Mouse (Mus musculus): ENCODE measurements around the gene Rpl22l1. TPM values are rescaled to one million over a fixed set of nuclear protein-coding genes. Genes with fewer than 3 reads are reported as not detected.

Rpl22l1 gene
- polyA plus RNA-seq, 1 experiment from 2014 or later, result 326 TPM

DNA sequence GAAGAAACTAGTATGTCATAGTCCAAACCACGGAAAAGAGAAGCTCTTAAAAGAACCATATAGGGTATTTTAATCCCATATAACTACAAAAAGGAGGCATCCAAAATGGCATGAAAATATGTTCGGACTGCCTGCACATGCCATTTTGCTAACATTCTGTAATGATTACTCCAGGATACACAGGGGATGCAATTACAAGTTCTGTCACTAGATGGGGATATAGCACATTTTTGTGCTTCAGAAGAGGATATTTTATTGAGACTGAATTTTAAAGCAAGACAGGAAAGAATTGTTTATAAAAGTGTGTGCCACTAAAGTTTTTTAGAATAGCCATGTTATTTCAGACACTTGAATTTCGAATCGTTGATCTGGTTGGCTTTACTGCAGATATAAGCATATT, 9.1 kb downstream of the Rpl22l1 start:
- no peaks in the 10 kb centered on the region for H3K36me3 ChIP-seq (ENCODE audit: control insufficient read depth, insufficient read depth, low read length)
- no peaks in the 10 kb centered on the region for H3K27me3 ChIP-seq (ENCODE audit: control insufficient read depth, insufficient read depth, low read length)
- H3K4me3 ChIP-seq (ENCODE audit: low read depth, low read length), result no peak overlapping the region
- 10% methylated on average over 4 of the region's 4 CpGs for WGBS (ENCODE audit: insufficient replicate concordance)
- no peak for ATAC-seq (replicated peaks; ENCODE audit: insufficient number of reproducible peaks, low FRiP score, low TSS enrichment)
- H3K9me3 ChIP-seq (replicated peaks; ENCODE audit: control insufficient read depth, low read length), result no peaks in the 10 kb centered on the region
- no peak overlapping the region for H3K4me2 ChIP-seq
- H3K9ac ChIP-seq (ENCODE audit: low read depth, low read length), result no peak overlapping the region
- no peaks in the 10 kb centered on the region for H3K4me1 ChIP-seq (ENCODE audit: control insufficient read depth, insufficient read depth, low read length)
- H3K27ac ChIP-seq (ENCODE audit: low read depth, low read length), result no peak overlapping the region

DNA sequence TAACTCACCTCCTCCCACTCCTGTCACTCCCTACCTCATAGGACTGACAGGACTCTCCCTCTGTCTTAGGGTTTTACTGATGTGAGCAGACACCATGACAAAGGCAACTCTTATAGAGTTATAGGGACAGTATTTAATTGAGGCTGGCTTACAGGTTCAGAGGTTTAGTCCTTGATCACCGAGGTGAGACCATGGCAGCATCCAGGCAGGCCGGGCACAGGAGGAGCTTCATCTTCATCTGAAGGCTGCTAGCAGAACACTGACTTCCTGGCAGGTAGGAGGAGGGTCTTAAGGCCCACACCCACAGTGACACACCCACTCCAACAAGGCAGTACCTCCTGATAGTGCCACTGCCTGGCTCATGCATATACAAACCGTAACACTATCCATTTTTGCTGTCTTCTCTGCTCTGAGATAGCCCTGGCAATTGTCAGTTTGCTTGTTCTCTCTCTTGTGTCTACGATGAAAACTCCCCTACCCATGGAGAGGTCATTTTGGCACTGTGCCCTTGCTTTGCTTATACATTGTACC, 10.8 kb downstream of the Rpl22l1 start:
- WGBS (ENCODE audit: insufficient replicate concordance), result 85% methylated on average over 4 of the region's 4 CpGs

DNA sequence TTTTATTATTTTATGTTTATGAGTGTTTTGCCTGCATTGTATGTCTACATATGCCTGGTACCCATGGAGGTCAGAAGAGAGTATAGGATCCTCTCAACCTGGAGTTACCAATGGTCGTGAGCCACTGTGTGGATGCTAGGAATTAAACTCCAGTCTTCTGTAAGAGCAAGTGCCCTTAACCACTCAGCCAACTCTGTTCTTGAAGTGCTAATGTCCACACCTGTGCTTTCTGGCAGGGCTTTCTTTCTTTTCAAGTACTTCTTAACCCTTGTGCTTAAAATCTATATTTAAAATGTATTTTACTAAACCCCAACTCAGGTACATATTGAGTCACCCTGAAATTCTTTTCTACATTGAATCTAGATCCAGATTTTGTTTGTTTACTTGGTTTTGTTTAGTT, 21.0 kb downstream of the Rpl22l1 start:
- no peak overlapping the region for H3K4me2 ChIP-seq
- WGBS (ENCODE audit: insufficient replicate concordance), result 86% methylated on average over 1 of the region's 1 CpGs
- H3K4me3 ChIP-seq (ENCODE audit: low read depth, low read length), result no peak overlapping the region
- H3K27me3 ChIP-seq (ENCODE audit: control insufficient read depth, insufficient read depth, low read length), result no peaks in the 10 kb centered on the region
- no peak overlapping the region for H3K9ac ChIP-seq (ENCODE audit: low read depth, low read length)
- no peaks in the 10 kb centered on the region for H3K4me1 ChIP-seq (ENCODE audit: control insufficient read depth, insufficient read depth, low read length)
- no peaks in the 10 kb centered on the region for H3K9me3 ChIP-seq (replicated peaks; ENCODE audit: control insufficient read depth, low read length)
- ATAC-seq (replicated peaks; ENCODE audit: insufficient number of reproducible peaks, low FRiP score, low TSS enrichment), result no peak
- no peak overlapping the region for H3K27ac ChIP-seq (ENCODE audit: low read depth, low read length)
- H3K36me3 ChIP-seq (ENCODE audit: control insufficient read depth, insufficient read depth, low read length), result no peaks in the 10 kb centered on the region

More for the DNA sequence above, 10.8 kb downstream of the Rpl22l1 start:
- Histone ChIP-seq H3K36me3 (ENCODE audit: control insufficient read depth, insufficient read depth, low read length) (no peaks in the 10 kb centered on the region), H3K9ac (ENCODE audit: low read depth, low read length) (no peak overlapping the region), H3K27ac (ENCODE audit: low read depth, low read length) (no peak overlapping the region), H3K4me1 (ENCODE audit: control insufficient read depth, insufficient read depth, low read length) (no peaks in the 10 kb centered on the region), H3K27me3 (ENCODE audit: control insufficient read depth, insufficient read depth, low read length) (no peaks in the 10 kb centered on the region), H3K9me3 (replicated peaks; ENCODE audit: control insufficient read depth, low read length) (no peaks in the 10 kb centered on the region), H3K4me2 (no peak overlapping the region), H3K4me3 (ENCODE audit: low read depth, low read length) (no peak overlapping the region)
- no peak; the same call in 1 of the 2 replicates for ATAC-seq (replicated peaks; ENCODE audit: insufficient number of reproducible peaks, low FRiP score, low TSS enrichment)

DNA sequence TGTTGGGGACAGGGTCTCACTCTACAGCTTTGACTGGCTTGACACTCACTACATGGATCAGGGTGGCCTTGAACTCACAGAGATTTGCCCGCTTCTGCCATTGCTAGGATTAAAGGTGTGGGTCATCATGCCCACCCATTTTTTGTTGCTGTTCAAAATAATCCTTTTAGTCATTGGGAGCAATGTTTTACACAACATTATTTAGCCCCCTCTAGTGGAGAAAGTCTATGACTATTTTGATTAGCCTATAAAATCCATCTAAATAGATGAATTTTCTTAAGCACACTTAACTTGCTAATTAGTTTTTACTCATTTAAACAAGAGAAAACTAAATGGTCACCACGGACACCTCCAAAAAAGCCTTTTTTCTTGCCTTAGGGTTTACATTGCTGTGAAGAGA, 22.4 kb downstream of the Rpl22l1 start:
- H3K27me3 ChIP-seq (ENCODE audit: control insufficient read depth, insufficient read depth, low read length), result no peaks in the 10 kb centered on the region
- H3K4me2 ChIP-seq, result no peak overlapping the region
- no peak overlapping the region for H3K9ac ChIP-seq (ENCODE audit: low read depth, low read length)
- no peaks in the 10 kb centered on the region for H3K9me3 ChIP-seq (replicated peaks; ENCODE audit: control insufficient read depth, low read length)
- no peak for ATAC-seq (replicated peaks; ENCODE audit: insufficient number of reproducible peaks, low FRiP score, low TSS enrichment)
- no peak overlapping the region for H3K4me3 ChIP-seq (ENCODE audit: low read depth, low read length)
- no peak overlapping the region for H3K27ac ChIP-seq (ENCODE audit: low read depth, low read length)
- no peaks in the 10 kb centered on the region for H3K36me3 ChIP-seq (ENCODE audit: control insufficient read depth, insufficient read depth, low read length)
- H3K4me1 ChIP-seq (ENCODE audit: control insufficient read depth, insufficient read depth, low read length), result no peaks in the 10 kb centered on the region
- WGBS (ENCODE audit: insufficient replicate concordance), result 84% methylated on average over 2 of the region's 2 CpGs

DNA sequence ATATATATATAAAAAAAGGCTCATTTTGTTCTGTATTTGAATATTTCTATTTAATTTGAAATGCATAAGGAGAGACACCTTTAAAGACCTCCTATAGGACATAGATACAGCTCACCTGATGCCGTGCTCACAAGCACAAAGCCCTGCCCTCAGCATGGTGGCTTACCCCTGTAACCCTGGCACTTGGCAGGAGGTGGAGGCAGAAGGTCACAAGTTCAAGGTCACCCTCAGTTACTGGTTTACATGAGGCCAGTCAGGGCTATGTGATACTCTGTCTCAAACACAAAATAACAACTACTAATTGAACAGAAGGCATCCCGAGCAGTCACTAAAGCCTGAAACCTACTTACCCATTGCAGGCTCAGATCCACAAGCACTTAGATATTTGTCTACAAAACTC, 24.2 kb downstream of the Rpl22l1 start:
- Histone ChIP-seq H3K4me3 (ENCODE audit: low read depth, low read length) (no peak overlapping the region), H3K27me3 (ENCODE audit: control insufficient read depth, insufficient read depth, low read length) (no peaks in the 10 kb centered on the region), H3K9ac (ENCODE audit: low read depth, low read length) (no peak overlapping the region), H3K36me3 (ENCODE audit: control insufficient read depth, insufficient read depth, low read length) (no peaks in the 10 kb centered on the region), H3K4me2 (no peak overlapping the region), H3K9me3 (replicated peaks; ENCODE audit: control insufficient read depth, low read length) (no peaks in the 10 kb centered on the region), H3K27ac (ENCODE audit: low read depth, low read length) (no peak overlapping the region), H3K4me1 (ENCODE audit: control insufficient read depth, insufficient read depth, low read length) (no peaks in the 10 kb centered on the region)
- no peak for ATAC-seq (replicated peaks; ENCODE audit: insufficient number of reproducible peaks, low FRiP score, low TSS enrichment)
- 81% methylated on average over 2 of the region's 2 CpGs for WGBS (ENCODE audit: insufficient replicate concordance)

DNA sequence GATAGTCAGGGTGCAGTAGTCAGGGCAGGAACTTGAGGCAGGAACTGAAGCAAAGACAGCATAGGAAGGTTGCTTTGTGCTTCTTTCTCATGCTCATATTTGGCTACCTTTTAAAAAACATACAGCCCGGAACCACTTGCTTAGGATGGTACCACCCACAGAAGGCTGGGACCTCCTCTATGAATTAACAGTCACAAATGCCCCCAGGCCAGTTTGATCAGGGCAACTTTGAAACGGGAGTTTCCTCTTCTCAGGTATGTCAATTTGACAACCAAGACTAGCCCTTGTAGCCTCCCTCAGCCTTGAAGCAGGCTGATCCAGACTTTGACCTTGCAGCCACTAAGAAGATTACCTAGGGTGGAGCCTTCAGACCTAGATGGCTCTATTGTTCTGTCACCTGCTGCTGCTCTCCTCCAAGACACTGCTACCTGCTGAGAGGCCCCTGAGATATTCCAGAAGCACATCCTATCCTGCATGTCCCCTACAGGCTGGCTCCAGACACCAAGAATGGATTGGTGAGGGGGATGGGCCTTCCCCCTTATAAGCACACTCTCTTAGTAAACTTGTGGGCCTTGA, 31.6 kb downstream of the Rpl22l1 start:
- ATAC-seq (replicated peaks; ENCODE audit: insufficient number of reproducible peaks, low FRiP score, low TSS enrichment), result no peak
- Histone ChIP-seq H3K27me3 (ENCODE audit: control insufficient read depth, insufficient read depth, low read length) (no peaks in the 10 kb centered on the region), H3K9ac (ENCODE audit: low read depth, low read length) (no peak overlapping the region), H3K4me1 (ENCODE audit: control insufficient read depth, insufficient read depth, low read length) (peaks cover 2% of the 10 kb centered on the region; the same call in 1 of the 2 replicates), H3K36me3 (ENCODE audit: control insufficient read depth, insufficient read depth, low read length) (no peaks in the 10 kb centered on the region), H3K4me3 (ENCODE audit: low read depth, low read length) (no peak overlapping the region), H3K9me3 (replicated peaks; ENCODE audit: control insufficient read depth, low read length) (no peaks in the 10 kb centered on the region), H3K4me2 (no peak overlapping the region), H3K27ac (ENCODE audit: low read depth, low read length) (no peak overlapping the region)
- WGBS (ENCODE audit: insufficient replicate concordance), result 79% methylated on average over 2 of the region's 2 CpGs

DNA sequence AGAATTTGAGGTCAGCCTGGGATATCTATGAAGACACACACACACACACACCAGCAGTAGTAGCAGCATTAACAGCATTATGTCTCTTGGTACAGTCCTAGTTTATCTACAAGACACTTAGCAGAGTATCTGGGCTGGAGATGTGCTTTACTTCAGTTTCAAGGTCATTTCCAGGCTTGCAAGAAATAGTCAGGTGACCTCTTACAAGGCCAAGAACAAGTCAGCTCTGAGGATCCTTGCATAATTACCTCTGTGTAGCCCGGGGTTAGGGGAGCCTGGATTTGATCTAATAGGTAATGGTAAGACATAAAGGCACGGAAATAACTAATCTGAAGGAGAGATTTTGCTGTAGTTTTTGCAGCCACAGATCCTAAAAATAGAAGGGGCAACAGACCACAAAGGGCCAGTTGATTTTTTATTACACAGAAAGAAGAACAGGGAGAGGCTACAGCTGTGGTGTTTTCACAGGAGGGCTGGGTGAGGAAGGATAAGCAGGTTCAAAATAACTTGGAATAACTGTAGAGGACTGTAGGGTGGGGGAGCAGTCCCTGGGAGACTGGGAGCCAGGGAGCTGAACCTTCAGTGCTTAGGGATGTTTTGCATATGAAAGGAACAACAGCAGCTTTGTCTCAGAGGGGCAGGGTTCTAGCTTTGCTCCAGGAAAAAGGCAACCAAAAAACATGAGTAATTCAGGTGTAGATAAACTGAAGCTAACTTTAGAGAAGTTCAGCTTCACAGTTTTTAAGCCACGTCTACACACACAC, 36.8 kb downstream of the Rpl22l1 start:
- Histone ChIP-seq H3K27me3 (ENCODE audit: control insufficient read depth, insufficient read depth, low read length) (no peaks in the 10 kb centered on the region), H3K36me3 (ENCODE audit: control insufficient read depth, insufficient read depth, low read length) (no peaks in the 10 kb centered on the region), H3K9ac (ENCODE audit: low read depth, low read length) (no peak overlapping the region), H3K27ac (ENCODE audit: low read depth, low read length) (no peak overlapping the region), H3K4me1 (ENCODE audit: control insufficient read depth, insufficient read depth, low read length) (peaks cover 5% of the 10 kb centered on the region), H3K4me2 (no peak overlapping the region), H3K9me3 (replicated peaks; ENCODE audit: control insufficient read depth, low read length) (no peaks in the 10 kb centered on the region), H3K4me3 (ENCODE audit: low read depth, low read length) (no peak overlapping the region)
- 33% methylated on average over 3 of the region's 3 CpGs for WGBS (ENCODE audit: insufficient replicate concordance)
- 0 out of 2 replicates have a peak, but pooled peaks have one; percentile 31 for ATAC-seq (replicated peaks; ENCODE audit: insufficient number of reproducible peaks, low FRiP score, low TSS enrichment)

DNA sequence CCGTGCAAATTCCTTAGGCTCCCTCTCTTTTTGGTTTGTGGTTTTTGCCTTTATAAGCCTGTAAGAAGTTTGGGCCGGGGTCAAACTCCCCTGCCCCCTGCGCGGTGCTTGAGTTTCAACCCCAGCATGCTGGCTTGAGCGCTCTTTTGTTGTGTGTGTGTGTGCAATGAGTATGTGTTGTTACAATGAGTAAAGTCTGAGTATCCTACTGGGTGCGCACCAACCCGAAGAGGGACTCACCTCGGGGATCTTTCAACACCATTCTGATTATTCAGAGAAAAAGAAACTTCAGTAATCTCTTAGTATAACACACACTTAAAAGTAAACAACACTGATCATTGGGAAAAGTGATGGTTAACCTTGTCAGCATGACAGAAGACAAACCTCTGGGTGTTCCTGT, 38.0 kb downstream of the Rpl22l1 start:
- 64% methylated on average over 8 of the region's 8 CpGs for WGBS (ENCODE audit: insufficient replicate concordance)

DNA sequence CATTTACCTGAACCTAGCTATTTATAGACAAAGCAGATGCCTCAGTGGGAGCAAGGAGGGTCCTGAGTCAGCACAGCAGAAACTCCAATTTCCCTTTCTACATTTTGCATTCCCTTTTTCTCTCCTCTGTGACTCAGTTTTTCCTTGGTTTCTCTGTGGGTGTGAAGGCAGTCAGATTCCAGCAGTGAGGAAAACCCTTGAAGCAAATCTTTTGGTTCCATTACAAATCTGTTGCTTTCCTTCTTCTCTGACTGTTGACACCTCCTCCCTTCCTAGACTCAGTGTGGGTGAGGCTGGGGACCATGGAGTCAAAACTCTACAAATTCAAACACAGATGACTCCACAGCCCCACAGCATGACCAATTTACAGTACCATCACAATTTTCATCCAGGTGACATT, 41.9 kb downstream of the Rpl22l1 start:
- ATAC-seq (replicated peaks; ENCODE audit: insufficient number of reproducible peaks, low FRiP score, low TSS enrichment), result no peak
- H3K4me1 ChIP-seq (ENCODE audit: control insufficient read depth, insufficient read depth, low read length), result peaks cover under 1% of the 10 kb centered on the region
- no peak overlapping the region for H3K27ac ChIP-seq (ENCODE audit: low read depth, low read length)
- H3K27me3 ChIP-seq (ENCODE audit: control insufficient read depth, insufficient read depth, low read length), result no peaks in the 10 kb centered on the region
- no peak overlapping the region for H3K4me2 ChIP-seq
- H3K36me3 ChIP-seq (ENCODE audit: control insufficient read depth, insufficient read depth, low read length), result no peaks in the 10 kb centered on the region
- no peak overlapping the region for H3K9ac ChIP-seq (ENCODE audit: low read depth, low read length)
- H3K4me3 ChIP-seq (ENCODE audit: low read depth, low read length), result no peak overlapping the region
- H3K9me3 ChIP-seq (replicated peaks; ENCODE audit: control insufficient read depth, low read length), result no peaks in the 10 kb centered on the region

More for the DNA sequence above, 38.0 kb downstream of the Rpl22l1 start:
- H3K4me2 ChIP-seq, result no peak overlapping the region
- H3K9ac ChIP-seq (ENCODE audit: low read depth, low read length), result no peak overlapping the region
- H3K9me3 ChIP-seq (replicated peaks; ENCODE audit: control insufficient read depth, low read length), result no peaks in the 10 kb centered on the region
- no peak overlapping the region for H3K27ac ChIP-seq (ENCODE audit: low read depth, low read length)
- peaks cover 5% of the 10 kb centered on the region for H3K4me1 ChIP-seq (ENCODE audit: control insufficient read depth, insufficient read depth, low read length)
- no peaks in the 10 kb centered on the region for H3K27me3 ChIP-seq (ENCODE audit: control insufficient read depth, insufficient read depth, low read length)
- no peak overlapping the region for H3K4me3 ChIP-seq (ENCODE audit: low read depth, low read length)
- no peak for ATAC-seq (replicated peaks; ENCODE audit: insufficient number of reproducible peaks, low FRiP score, low TSS enrichment)
- H3K36me3 ChIP-seq (ENCODE audit: control insufficient read depth, insufficient read depth, low read length), result no peaks in the 10 kb centered on the region

Measured in heart, embryonic 11.5 days (tissue).